Mouse (Mus musculus) cortical plate, adult 2 months (tissue): ENCODE measurements around the gene Kbtbd2. TPM values are rescaled to one million over a fixed set of nuclear protein-coding genes. Genes with fewer than 3 reads are reported as not detected.

ENCODE experiments used
- H3K27ac ChIP-seq: fragments of 200-500 bp; 2 replicates; pipeline ENCODE4 v1.5.1; 2012; ENCODE audit warnings: low read length, control low read depth, inconsistent platforms; ENCODE audit not compliant: insufficient read depth
- H3K4me1 ChIP-seq: fragments of 200-500 bp; 2 replicates; pipeline ENCODE4 v1.6.1; 2011; ENCODE audit warnings: low read length; ENCODE audit not compliant: control insufficient read depth, insufficient read depth
- H3K4me3 ChIP-seq: fragments of 200-500 bp; 2 replicates; pipeline ENCODE4 v1.5.1; 2011; ENCODE audit warnings: mild to moderate bottlenecking, low read length, control low read depth; ENCODE audit not compliant: insufficient read depth
- CTCF ChIP-seq: fragments of 200-500 bp; IDR thresholded peaks from 2 replicates; pipeline ENCODE4 v1.5.1; 2011; ENCODE audit warnings: mild to moderate bottlenecking, control low read depth, low read length; ENCODE audit not compliant: insufficient read depth; ENCODE audit errors: extremely low read depth
- POLR2A ChIP-seq: fragments of 200-500 bp; IDR thresholded peaks from 2 replicates; pipeline ENCODE4 v1.6.1; 2011; ENCODE audit warnings: mild to moderate bottlenecking, low read length, control low read depth; ENCODE audit not compliant: insufficient read depth; ENCODE audit errors: extremely low read depth
- polyA plus RNA-seq: library from polyadenylated mRNA; depleted of rRNA; stranded (reverse); fragments of >200 nt; gene quantifications from 2 replicates; pipeline ENCODE4 v1.2.3, GENCODE M21; 2012

The Kbtbd2 gene
- polyA plus RNA-seq, 1 experiment: 34.0 TPM

GRCm38 (mm10) chr6:56789336-56789735, 8.3 kb downstream of the Kbtbd2 start:
- no peaks in the 10 kb centered on the region; the same call in 1 of the 2 replicates for H3K4me1 ChIP-seq
- H3K4me3 ChIP-seq: no peak overlapping the region
- no peak overlapping the region for H3K27ac ChIP-seq
- TF ChIP-seq POLR2A: no peak

- Histone ChIP-seq H3K4me1 (no peaks in the 10 kb centered on the region; the same call in 1 of the 2 replicates), H3K27ac (no peak overlapping the region), H3K4me3 (no peak overlapping the region)
- TF ChIP-seq CTCF (no peak), POLR2A (no peak)
Observed at GRCm38 (mm10) chr6:56787668-56788067, 9.9 kb downstream of the Kbtbd2 start.

GRCm38 (mm10) chr6:56785068-56785467, 12.5 kb downstream of the Kbtbd2 start:
- no peak for TF ChIP-seq CTCF
- TF ChIP-seq POLR2A: no peak
- Histone ChIP-seq H3K27ac (no peak overlapping the region), H3K4me1 (no peaks in the 10 kb centered on the region; the same call in 1 of the 2 replicates), H3K4me3 (no peak overlapping the region)

GRCm38 (mm10) chr6:56783561-56784272, 13.9 kb downstream of the Kbtbd2 start:
- H3K4me3 ChIP-seq: no peak overlapping the region
- no peak overlapping the region for H3K27ac ChIP-seq
- no peak for TF ChIP-seq CTCF
- TF ChIP-seq POLR2A: no peak
- H3K4me1 ChIP-seq: no peaks in the 10 kb centered on the region; the same call in 1 of the 2 replicates

GRCm38 (mm10) chr6:56779636-56780035, 18.0 kb downstream of the Kbtbd2 start:
- no peak overlapping the region for H3K4me3 ChIP-seq
- TF ChIP-seq CTCF (no peak), POLR2A (no peak)
- H3K4me1 ChIP-seq: no peaks in the 10 kb centered on the region
- H3K27ac ChIP-seq: no peak overlapping the region

GRCm38 (mm10) chr6:56775816-56776215, 21.8 kb downstream of the Kbtbd2 start:
- H3K4me1 ChIP-seq: no peaks in the 10 kb centered on the region
- TF ChIP-seq CTCF (no peak), POLR2A (no peak)
- no peak overlapping the region for H3K4me3 ChIP-seq
- H3K27ac ChIP-seq: no peak overlapping the region

- no peak for TF ChIP-seq CTCF
- TF ChIP-seq POLR2A: no peak
- no peak overlapping the region for H3K27ac ChIP-seq
- no peaks in the 10 kb centered on the region for H3K4me1 ChIP-seq
- no peak overlapping the region for H3K4me3 ChIP-seq
Observed at GRCm38 (mm10) chr6:56765696-56766095, 31.9 kb downstream of the Kbtbd2 start.

- Histone ChIP-seq H3K27ac (no peak overlapping the region), H3K4me1 (no peaks in the 10 kb centered on the region), H3K4me3 (no peak overlapping the region)
- TF ChIP-seq POLR2A (no peak), CTCF (no peak)
Observed at GRCm38 (mm10) chr6:56765265-56765664, 32.3 kb downstream of the Kbtbd2 start.

- no peak overlapping the region for H3K27ac ChIP-seq
- H3K4me1 ChIP-seq: peaks cover 2% of the 10 kb centered on the region; the same call in 1 of the 2 replicates
- H3K4me3 ChIP-seq: no peak overlapping the region
- TF ChIP-seq POLR2A: no peak
- TF ChIP-seq CTCF: no peak
Observed at GRCm38 (mm10) chr6:56759324-56759723, 38.3 kb downstream of the Kbtbd2 start.

- Histone ChIP-seq H3K4me1 (peaks cover 2% of the 10 kb centered on the region; the same call in 1 of the 2 replicates), H3K4me3 (no peak overlapping the region), H3K27ac (no peak overlapping the region; the same call in 1 of the 2 replicates)
- no peak for TF ChIP-seq POLR2A
- no peak for TF ChIP-seq CTCF
Observed at GRCm38 (mm10) chr6:56756117-56756516, 41.5 kb downstream of the Kbtbd2 start.
